Comparison of ENCODE assay signal across 8 mouse cellular contexts in genomic region chr11:83556085-83556781, GRCm38 (mm10). TPM values are rescaled to one million over a fixed set of nuclear protein-coding genes. Genes with fewer than 3 reads are reported as not detected.
A peak's percentile ranks its signal among the peaks of the same experiment; 100 is the strongest.
DNase-seq lines count a peak whose midpoint lies in the region; ATAC-seq and TF ChIP-seq lines count a peak whose summit lies in the region.

No protein-coding gene starts in this region.

- no peak for ATAC-seq in liver, embryonic 11.5 days (replicated peaks; ENCODE audit: low FRiP score)
- no peak; the same call in 1 of the 2 replicates for ATAC-seq in kidney, postnatal 0 days (replicated peaks; ENCODE audit: low FRiP score, low read depth)
- ATAC-seq in megakaryocyte-erythroid progenitor cell, adult 5-6 weeks (replicated peaks; ENCODE audit: low FRiP score, low TSS enrichment, poor library complexity, severe bottlenecking), result peak; percentile 65

- no peak for TF ChIP-seq POLR2A in liver, adult 2 months (IDR thresholded peaks at IDR 0.05; ENCODE audit: extremely low read depth, insufficient read depth, low read length)

- peak; percentile 70 for DNase-seq in liver, adult 2 months (ENCODE audit: extremely low read depth, low read depth, low spot score)
- no peak for DNase-seq in liver, embryonic 11.5 days (ENCODE audit: low spot score)
- peak; percentile 21 for DNase-seq in c-Kit-positive CD71-positive TER-119-negative erythroid progenitor cells, embryonic 14.5 days (ENCODE audit: low read depth)
- DNase-seq in frontal cortex, postnatal 36 days (ENCODE audit: low spot score in 2 of 2), result peak; percentile 21 to 39
- DNase-seq in kidney, postnatal 0 days (ENCODE audit: low spot score), result peak; percentile 90
- peak; percentile 77 for DNase-seq in splenic B cell, adult 2 months (ENCODE audit: low read depth, low spot score)
- DNase-seq in thymus, postnatal 4 days, result no peak

- H3K79me2 ChIP-seq in liver, adult 2 months (ENCODE audit: control insufficient read depth, insufficient read depth, low read length), result no peaks in the 10 kb centered on the region

- peak; percentile 34; the same call in 1 of the 2 replicates for TF ChIP-seq CTCF in liver, adult 2 months (IDR thresholded peaks at IDR 0.05; ENCODE audit: low read depth, low read length)
- peak; percentile 88 for TF ChIP-seq CTCF in kidney, postnatal 0 days (IDR thresholded peaks at IDR 0.05; ENCODE audit: low read depth)

- no peaks in the 10 kb centered on the region for H3K4me1 ChIP-seq in liver, adult 2 months (ENCODE audit: control insufficient read depth, insufficient read depth, low read length)
- no peaks in the 10 kb centered on the region for H3K4me1 ChIP-seq in liver, embryonic 11.5 days (replicated peaks; ENCODE audit: control insufficient read depth, insufficient read depth, low read length)
- no peaks in the 10 kb centered on the region for H3K4me1 ChIP-seq in kidney, postnatal 0 days (replicated peaks; ENCODE audit: insufficient read depth, low read length)

- no peak overlapping the region for H3K4me3 ChIP-seq in liver, adult 2 months (ENCODE audit: insufficient read depth, low read depth, low read length)
- H3K4me3 ChIP-seq in liver, embryonic 11.5 days (ENCODE audit: low read depth, low read length), result no peak overlapping the region
- no peak overlapping the region for H3K4me3 ChIP-seq in kidney, postnatal 0 days (replicated peaks; ENCODE audit: low read depth, low read length)

- H3K36me3 ChIP-seq in liver, adult 2 months (ENCODE audit: control insufficient read depth, insufficient read depth, low read length), result no peaks in the 10 kb centered on the region
- H3K36me3 ChIP-seq in liver, embryonic 11.5 days (ENCODE audit: control insufficient read depth, insufficient read depth, low read length), result no peaks in the 10 kb centered on the region
- H3K36me3 ChIP-seq in kidney, postnatal 0 days (ENCODE audit: insufficient read depth, low read length), result no peaks in the 10 kb centered on the region
- H3K36me3 ChIP-seq in splenic B cell, adult 2 months (ENCODE audit: control insufficient read depth, insufficient read depth, low read length, poor library complexity, severe bottlenecking), result no peaks in the 10 kb centered on the region

- no peak overlapping the region for H3K4me2 ChIP-seq in liver, embryonic 11.5 days
- no peak overlapping the region for H3K4me2 ChIP-seq in kidney, postnatal 0 days (ENCODE audit: low read length)

- no peak overlapping the region for H3K27ac ChIP-seq in liver, adult 2 months (replicated peaks; ENCODE audit: insufficient read depth, low read depth, low read length)
- no peak overlapping the region for H3K27ac ChIP-seq in liver, embryonic 11.5 days (ENCODE audit: low read depth, low read length)
- H3K27ac ChIP-seq in kidney, postnatal 0 days, result no peak overlapping the region

- WGBS in liver, adult 2 months, result 28% methylated on average over 8 of the region's 8 CpGs
- 35% methylated on average over 8 of the region's 8 CpGs for WGBS in liver, embryonic 11.5 days
- WGBS in kidney, postnatal 0 days, result 28% methylated on average over 8 of the region's 8 CpGs

- no peaks in the 10 kb centered on the region for H3K27me3 ChIP-seq in liver, adult 2 months (ENCODE audit: control insufficient read depth, insufficient read depth, low read length)
- no peaks in the 10 kb centered on the region; the same call in 1 of the 2 replicates for H3K27me3 ChIP-seq in liver, embryonic 11.5 days (replicated peaks; ENCODE audit: control insufficient read depth, insufficient read depth, low read length)
- H3K27me3 ChIP-seq in kidney, postnatal 0 days (ENCODE audit: insufficient read depth, low read length), result no peaks in the 10 kb centered on the region
- H3K27me3 ChIP-seq in splenic B cell, adult 2 months (ENCODE audit: control insufficient read depth, insufficient read depth, low read length, poor library complexity, severe bottlenecking), result no peaks in the 10 kb centered on the region

- no peaks in the 10 kb centered on the region for H3K9me3 ChIP-seq in liver, embryonic 11.5 days (ENCODE audit: control insufficient read depth, low read length)
- no peaks in the 10 kb centered on the region for H3K9me3 ChIP-seq in kidney, postnatal 0 days (replicated peaks; ENCODE audit: low read length)

- H3K9ac ChIP-seq in liver, adult 2 months (ENCODE audit: low read depth, low read length), result no peak overlapping the region
- no peak overlapping the region for H3K9ac ChIP-seq in liver, embryonic 11.5 days (ENCODE audit: low read depth, low read length)
- no peak overlapping the region for H3K9ac ChIP-seq in kidney, postnatal 0 days (ENCODE audit: low read depth, low read length)

RNA-seq across cellular contexts. Expression of gene Ccl9, which starts 22.2 kb away (rescaled TPM):
- 92.1 and 125 TPM in 2 replicates for total RNA-seq in liver, adult 2 months (2014; rRNA removed)
- 45.5 and 61.7 TPM in 2 replicates for polyA plus RNA-seq in liver, adult 2 months (2012; rRNA removed)
- 5.5 and 8.7 TPM in 2 replicates for polyA plus RNA-seq in liver, embryonic 11.5 days (2014; fragmentation: Nextera tagmentation; extraction: Ambion mirVana)
- polyA plus RNA-seq in kidney, postnatal 0 days (2015; fragmentation: Nextera tagmentation; extraction: Ambion mirVana), result 3.6 and 4.1 TPM in 2 replicates
- total RNA-seq in megakaryocyte-erythroid progenitor cell, adult 5-6 weeks (2014; fragmentation: Nextera tagmentation), result not detected in 2 replicates
- 0.70 and 10.4 TPM in 2 replicates for total RNA-seq in megakaryocyte-erythroid progenitor cell, adult 5-6 weeks (2017)

RNA-seq across cellular contexts. Expression of gene Ccl5, which starts 25.9 kb away (rescaled TPM):
- 0.37 and 1.1 TPM in 2 replicates for total RNA-seq in liver, adult 2 months (2014; rRNA removed)
- 7.2 and 13.2 TPM in 2 replicates for polyA plus RNA-seq in liver, adult 2 months (2012; rRNA removed)
- polyA plus RNA-seq in liver, embryonic 11.5 days (2014; fragmentation: Nextera tagmentation; extraction: Ambion mirVana), result not detected in 2 replicates
- 0.47 and 0.79 TPM in 2 replicates for polyA plus RNA-seq in kidney, postnatal 0 days (2015; fragmentation: Nextera tagmentation; extraction: Ambion mirVana)
- total RNA-seq in megakaryocyte-erythroid progenitor cell, adult 5-6 weeks (2014; fragmentation: Nextera tagmentation), result 8.9 and 46.6 TPM in 2 replicates
- 5.6 and 32.4 TPM in 2 replicates for total RNA-seq in megakaryocyte-erythroid progenitor cell, adult 5-6 weeks (2017)

RNA-seq across cellular contexts. Expression of gene Heatr9, which starts 34.3 kb away (rescaled TPM):
- total RNA-seq in liver, adult 2 months (2014; rRNA removed), result not detected in 2 replicates
- not detected in 2 replicates for polyA plus RNA-seq in liver, adult 2 months (2012; rRNA removed)
- polyA plus RNA-seq in liver, embryonic 11.5 days (2014; fragmentation: Nextera tagmentation; extraction: Ambion mirVana), result not detected in 2 replicates
- not detected in 2 replicates for polyA plus RNA-seq in kidney, postnatal 0 days (2015; fragmentation: Nextera tagmentation; extraction: Ambion mirVana)
- not detected in 2 replicates for total RNA-seq in megakaryocyte-erythroid progenitor cell, adult 5-6 weeks (2014; fragmentation: Nextera tagmentation)
- not detected in 2 replicates for total RNA-seq in megakaryocyte-erythroid progenitor cell, adult 5-6 weeks (2017)

RNA-seq across cellular contexts. Expression of gene Ccl6, which starts 36.7 kb away (rescaled TPM):
- total RNA-seq in liver, adult 2 months (2014; rRNA removed), result 8.7 and 14.1 TPM in 2 replicates
- 2.5 and 3.3 TPM in 2 replicates for polyA plus RNA-seq in liver, adult 2 months (2012; rRNA removed)
- polyA plus RNA-seq in liver, embryonic 11.5 days (2014; fragmentation: Nextera tagmentation; extraction: Ambion mirVana), result 14.7 and 16.1 TPM in 2 replicates
- 9.5 and 12.0 TPM in 2 replicates for polyA plus RNA-seq in kidney, postnatal 0 days (2015; fragmentation: Nextera tagmentation; extraction: Ambion mirVana)
- total RNA-seq in megakaryocyte-erythroid progenitor cell, adult 5-6 weeks (2014; fragmentation: Nextera tagmentation), result not detected in 2 replicates
- total RNA-seq in megakaryocyte-erythroid progenitor cell, adult 5-6 weeks (2017), result 0.84 and 4.1 TPM in 2 replicates

Comparison
In these comparisons a context has a peak if more than half of its experiments do, and no peak if none do; other contexts are left out.
1. DNase-seq: peak in liver, adult 2 months (single experiment), c-Kit-positive CD71-positive TER-119-negative erythroid progenitor cells, embryonic 14.5 days (single experiment), frontal cortex, postnatal 36 days (2 of 2), kidney, postnatal 0 days (single experiment) and splenic B cell, adult 2 months (single experiment); none in liver, embryonic 11.5 days (single experiment) and thymus, postnatal 4 days (single experiment).